Mouse (Mus musculus) spleen, embryonic (tissue): ENCODE measurements around the gene Zfp280b.
"Not testable (repeated sequence)": the region's sequence is repeated elsewhere in the genome, so short reads cannot be mapped to it uniquely, and the experiment has no call there.

ENCODE experiments used
- CTCF ChIA-PET: fragments of 350-600 bp; sonication (Branson Sonifier 250); formaldehyde crosslinking; loops from one replicate; lab custom pipeline; 2022; lab: Charles Lee

The Zfp280b gene

DNA sequence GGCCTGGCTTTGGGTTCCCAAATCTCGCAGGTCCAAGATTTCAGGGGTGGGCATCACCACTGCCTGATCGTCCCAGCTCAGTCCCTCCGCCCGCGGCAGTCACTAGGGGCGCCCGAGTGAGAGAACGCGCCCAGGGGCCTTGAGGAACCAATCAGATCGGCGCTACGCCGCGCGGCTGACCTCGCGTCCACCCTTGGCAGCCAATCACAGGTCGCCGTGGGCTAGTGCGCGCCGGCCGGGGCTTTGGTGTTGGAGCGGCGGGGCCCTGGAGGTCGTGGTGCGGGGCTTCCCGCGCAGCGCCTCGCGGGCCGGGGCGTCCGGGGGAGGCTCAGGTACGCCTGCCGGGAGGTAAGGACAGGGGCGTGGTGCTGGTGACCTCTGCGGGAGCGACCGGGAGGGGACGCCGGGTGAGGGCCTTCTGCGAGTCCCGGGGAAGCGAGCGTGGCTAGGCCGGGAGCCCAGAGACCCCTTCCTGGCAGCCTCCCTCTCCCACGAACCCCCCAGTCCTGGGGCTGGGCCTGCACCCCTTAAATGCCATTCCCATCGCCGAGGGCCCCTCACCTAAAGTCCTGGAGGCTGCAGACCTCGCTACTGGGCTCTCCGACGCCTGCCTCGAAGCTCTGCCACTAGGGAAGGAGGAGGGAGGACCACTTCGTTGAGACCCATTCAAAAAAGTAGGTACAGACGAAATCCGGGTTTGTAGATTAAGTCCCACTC is at the start of gene Zfp280b:
Gene Zfp280b, plus strand, starts transcription at position 249 of the 717 bp plus-strand sequence.
- CTCF ChIA-PET = interaction anchor here (0.5 to 0.7 kb wide), 2 partner anchors 487 to 953 kb away, joined by 3 read pairs; no protein-coding TSS in a partner anchor

DNA sequence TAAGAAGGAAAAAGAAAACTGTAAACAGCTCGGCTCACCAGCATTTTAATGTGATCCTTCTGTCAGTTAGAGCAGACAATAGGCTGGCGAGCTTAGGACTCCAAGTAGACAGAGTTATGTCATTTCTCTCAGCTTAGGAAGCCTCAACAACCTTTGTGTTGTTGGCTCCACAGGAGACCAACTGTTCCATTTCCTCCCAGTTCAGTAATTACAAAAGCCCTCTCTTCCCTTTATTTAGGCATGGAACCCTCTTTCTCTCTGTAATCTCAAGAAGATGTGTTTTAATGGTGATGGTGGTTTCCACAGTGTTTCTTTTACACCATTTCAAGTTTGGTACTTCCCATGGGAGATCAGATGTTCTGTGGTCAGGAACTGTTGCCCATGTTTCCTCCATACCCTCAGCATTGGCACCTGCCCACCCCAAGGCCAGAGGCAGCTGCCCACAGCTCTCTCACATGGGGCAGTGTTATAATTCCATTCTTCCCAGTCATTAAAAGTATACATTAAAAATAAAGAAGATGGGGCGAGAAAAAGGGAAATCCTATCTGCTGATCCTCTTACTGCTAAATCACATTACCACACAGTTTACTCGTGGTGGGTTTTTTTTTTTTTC is 41.9 kb upstream of the Zfp280b start:
- CTCF ChIA-PET = no interaction called here

DNA sequence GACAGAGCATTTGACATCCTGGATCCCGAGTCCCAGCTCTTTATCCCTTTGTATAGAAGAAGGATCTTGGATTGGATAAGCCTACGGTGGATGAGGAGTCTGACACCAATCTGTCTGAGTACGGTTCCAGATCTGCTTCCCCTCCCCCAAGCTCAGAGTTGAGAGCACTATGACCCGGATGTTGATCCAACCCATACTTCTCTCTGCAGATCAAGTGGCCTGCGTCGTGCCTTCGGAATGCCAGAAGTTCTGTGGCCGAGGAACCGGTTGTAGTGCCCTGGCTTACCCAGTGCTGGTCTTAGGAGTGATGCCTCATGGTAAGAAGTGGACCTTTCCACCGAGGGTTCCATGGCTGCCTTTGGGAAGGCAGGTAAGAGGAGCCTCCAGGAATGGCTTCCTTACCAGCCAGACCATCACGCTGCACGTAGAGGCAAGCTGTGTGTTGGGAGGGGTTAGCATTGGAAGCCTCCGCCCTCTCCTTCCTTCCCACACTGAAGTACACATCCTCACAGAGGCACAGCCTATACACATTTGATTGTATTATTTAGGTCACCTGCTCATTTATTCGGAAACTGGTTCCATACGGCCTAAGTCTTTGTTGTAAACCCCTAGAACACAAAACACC is 38.7 kb upstream of the Zfp280b start:
- CTCF ChIA-PET = no interaction called here

DNA sequence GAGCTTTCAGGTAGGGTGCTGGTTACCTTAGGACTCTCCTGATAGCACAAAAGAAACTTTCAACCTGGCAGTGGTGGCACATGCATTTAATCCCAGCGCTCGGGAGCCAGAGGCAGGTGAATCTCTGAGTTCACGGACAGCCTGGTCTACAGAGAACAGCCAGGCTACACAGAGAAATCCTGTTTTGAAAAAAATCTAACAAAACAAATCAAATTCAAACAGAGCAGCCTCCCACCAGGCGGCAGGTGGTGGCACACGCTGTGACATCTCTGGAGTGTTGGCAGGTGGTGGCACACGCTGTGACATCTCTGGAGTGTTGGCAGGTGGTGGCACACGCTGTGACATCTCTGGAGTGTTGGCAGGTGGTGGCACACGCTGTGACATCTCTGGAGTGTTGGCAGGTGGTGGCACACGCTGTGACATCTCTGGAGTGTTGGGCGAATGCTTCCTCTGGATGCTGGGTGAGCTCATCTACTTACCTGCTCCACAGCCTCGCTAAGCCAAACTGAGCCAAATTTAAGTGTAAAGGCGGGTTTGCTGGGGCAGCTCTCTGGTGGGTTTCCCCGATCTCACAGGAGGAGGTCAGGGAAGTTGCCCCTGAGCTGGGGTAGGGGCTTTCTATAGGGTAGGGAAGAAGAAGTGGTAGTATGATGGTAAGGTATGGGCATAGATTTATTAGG is 37.8 kb upstream of the Zfp280b start:
- CTCF ChIA-PET = not testable (repeated sequence)

DNA sequence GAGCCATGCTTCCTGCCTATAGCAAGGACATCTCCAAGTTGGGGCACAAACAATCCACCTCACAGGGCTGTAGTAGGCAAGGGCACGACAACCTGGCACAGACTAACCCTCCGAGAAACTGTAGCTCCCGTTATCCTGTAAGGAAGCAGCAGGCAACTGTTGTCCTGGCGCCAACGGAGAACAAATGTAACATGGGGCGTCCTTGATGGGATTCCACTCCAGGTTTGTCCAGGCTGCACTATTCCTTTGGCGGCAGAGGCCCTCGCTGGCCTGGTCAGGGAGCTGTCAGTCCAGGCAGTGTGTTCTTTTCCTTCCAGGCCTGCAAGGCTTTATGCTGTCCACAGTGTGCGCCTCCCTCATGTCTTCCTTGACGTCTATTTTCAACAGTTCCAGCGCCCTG is 37.0 kb upstream of the Zfp280b start:
- CTCF ChIA-PET = no interaction called here

DNA sequence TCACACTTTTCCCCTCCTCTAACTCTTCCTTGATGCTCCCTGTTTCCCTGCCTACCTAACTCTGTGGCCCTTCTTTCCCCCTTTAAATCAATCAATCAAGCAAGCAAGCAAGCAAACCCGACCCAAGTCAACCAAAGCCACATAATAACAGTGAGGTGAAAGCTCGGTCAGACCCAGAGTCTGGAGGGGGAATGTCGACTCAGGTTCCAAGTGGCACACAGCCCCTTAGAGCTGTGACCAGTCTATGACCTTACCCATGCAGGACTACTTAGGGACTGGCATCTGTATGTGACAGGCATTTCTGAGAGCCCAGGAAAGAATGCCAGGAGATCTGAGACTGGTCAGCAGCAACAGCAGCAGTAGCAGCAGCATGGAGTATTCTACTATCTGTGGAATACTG is 36.1 kb upstream of the Zfp280b start:
- CTCF ChIA-PET = no interaction called here

DNA sequence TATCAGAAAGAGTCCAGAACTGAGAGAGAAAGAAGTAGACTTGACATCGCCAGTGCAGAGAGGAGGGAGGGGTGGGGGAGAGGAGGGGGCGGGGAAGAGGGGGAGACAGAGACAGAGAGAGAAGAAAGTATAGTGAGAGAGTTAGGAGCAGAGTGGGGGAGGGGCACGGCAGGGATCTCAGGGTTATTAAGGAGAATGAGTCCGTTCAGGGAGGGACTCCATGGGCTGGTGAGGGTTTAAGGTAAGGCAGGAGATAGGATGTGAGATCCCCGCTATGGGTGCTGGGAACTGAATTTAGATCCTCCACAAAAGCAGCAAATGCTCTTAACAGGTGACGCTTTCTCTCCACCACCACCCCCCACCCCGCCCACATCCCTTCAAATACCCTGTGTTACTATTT is 31.3 kb upstream of the Zfp280b start:
- CTCF ChIA-PET = interaction anchor here (0.7 kb wide), 1 partner anchor 132 kb away, joined by 3 read pairs; no protein-coding TSS in a partner anchor

DNA sequence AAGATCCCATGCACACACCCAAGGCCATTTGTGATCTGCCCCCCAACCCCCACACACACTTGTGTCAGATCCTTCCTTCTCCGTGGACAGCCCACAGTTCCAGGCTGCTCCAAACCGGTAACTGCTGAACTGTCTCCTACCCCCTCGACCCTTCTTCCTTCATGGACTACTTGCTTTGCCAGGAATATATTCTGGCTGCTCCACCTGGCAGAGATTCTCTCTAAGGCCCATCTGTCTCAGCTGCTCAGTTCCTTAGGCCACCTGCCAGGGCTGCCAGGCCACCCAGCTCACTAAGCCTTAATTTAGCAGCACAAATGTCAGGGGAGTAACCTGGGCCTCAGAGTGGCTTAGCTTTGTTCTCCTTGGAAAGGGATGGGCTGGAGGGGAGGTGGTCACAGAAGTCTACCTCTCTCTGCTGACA is 30.3 kb upstream of the Zfp280b start:
- CTCF ChIA-PET = interaction anchor here (0.7 kb wide), 1 partner anchor 131 kb away, joined by 3 read pairs; no protein-coding TSS in a partner anchor

DNA sequence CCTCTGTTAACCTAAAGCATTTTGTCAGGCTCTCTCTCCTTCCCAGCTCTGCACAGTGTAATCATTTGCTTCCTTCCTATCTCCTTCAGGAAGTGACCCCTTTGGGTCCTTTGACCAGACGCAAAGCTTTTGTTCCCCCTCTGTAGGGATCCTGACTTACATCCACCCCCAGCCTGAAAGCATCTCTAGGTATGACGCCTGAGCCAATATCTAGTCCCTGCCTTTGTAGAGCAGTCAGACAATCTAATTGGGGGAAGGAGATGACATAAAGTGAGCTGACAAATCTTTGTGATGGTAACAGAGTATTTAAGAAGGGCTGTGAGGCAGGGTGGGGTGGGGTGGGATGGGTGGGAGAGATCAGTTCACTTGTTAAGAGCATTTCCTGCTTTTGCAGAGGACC is 29.8 kb upstream of the Zfp280b start:
- CTCF ChIA-PET = no interaction called here

DNA sequence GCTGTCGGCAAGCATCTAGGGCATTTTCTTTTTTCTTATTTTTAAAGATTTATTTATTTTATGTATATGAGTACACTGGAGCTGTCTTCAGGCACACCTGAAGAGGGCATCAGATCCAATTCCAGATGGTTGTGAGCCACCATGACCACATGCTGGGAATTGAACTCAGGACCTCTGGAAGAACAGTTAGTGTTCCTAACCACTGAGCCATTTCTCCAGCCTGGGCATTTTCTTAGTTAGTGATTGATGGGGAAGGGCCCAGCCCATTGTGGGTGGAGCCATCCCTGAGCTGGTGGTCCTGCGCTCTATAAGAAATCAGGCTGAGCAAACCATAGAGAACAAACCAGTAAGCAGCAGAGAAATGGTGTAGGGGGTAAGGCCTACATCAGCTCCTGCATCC is 29.2 kb upstream of the Zfp280b start:
- CTCF ChIA-PET = no interaction called here

DNA sequence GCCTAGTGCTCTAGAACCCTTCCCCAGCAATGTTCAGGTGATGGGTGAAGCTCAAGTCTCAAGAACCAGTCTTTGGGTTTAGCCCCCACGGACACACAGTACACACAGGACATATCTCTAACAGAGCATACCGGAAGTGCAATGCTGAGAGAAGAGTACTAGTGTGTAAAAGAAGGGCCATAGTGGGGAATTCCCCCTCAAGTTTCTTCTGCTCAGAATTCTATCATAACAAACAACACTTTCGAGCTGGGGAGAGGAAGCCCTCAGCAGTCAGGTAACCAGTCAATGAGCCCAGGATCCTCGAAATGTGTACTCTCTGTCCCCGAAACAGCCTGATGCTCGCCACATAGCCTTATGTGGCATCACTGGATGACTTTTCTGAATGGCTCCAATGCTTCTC is 26.1 kb upstream of the Zfp280b start:
- CTCF ChIA-PET = no interaction called here

DNA sequence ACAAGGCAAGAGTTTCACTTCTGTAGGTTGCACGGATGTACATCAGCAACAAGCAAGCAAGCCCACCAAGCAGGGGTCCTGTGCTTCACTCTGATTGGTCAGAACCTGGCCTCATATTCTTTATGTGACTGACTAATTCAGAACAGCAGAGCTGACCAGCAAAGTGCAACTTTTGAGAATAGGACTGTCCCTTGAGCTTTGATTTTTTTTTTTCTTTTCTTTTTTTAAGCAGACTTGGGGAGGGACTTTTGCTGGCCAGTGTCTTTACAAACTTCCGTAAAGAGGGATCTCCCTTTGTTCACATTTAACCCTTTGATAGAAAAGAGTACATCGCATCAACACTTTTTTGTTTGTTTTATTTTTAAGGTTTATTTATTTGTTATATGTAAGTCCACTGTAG is 22.6 kb upstream of the Zfp280b start:
- CTCF ChIA-PET = no interaction called here

DNA sequence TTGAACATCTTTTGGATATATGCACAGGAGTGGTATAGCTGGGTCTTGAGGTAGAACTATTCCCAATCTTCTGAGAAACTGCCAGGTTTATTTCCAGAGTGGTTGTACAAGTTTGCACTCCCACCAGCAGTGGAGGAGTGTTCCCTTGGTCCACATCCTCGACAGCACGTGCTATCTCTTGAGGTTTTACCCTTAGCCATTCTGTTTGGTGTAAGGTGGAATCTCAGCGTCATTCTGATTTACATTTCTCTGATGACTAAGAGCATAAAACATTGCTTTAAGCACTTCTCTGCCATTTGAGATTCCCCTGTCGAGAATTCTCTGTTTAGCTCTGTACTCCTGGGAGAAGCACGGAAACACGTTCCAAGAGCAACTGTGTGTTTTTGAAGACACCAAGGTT is 19.5 kb upstream of the Zfp280b start:
- CTCF ChIA-PET = no interaction called here

DNA sequence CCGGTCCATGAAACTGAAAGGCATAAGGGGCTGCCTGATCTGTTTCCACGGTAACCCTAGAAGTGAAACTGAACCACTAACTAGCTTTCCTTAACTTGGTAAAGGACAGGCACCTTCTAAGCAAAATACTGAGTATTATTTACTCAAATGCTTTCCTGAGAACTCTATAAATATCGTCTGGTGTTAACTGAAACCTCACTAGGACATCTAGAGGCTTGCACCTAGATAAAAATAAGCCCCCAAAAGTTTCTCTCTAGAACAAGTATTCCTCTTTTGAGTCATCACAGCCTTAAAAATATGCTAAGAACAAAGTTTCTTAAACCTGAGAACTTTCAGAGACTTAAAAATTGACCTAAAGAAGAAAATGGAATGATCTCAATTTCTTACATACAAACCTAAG is 15.6 kb upstream of the Zfp280b start:
- CTCF ChIA-PET = no interaction called here

DNA sequence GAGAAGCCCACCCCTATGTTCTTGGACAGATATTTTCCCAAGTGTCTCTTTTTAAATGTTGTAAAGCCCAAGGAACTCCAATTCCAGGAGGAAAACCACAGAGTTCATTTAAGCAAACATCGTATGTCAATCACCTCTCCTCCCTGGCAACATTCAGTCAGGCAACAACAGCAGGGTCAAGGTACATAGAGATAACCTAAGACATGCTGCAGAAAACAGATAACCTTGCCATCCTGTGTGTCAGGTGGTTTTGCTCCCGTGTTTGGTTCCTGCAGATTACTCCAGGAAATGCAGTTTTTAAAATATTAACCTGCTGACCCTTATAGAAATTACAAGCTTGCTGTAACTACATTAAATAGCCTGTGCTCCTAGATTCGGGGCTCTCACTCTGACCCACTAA is 10.7 kb upstream of the Zfp280b start:
- CTCF ChIA-PET = interaction anchor here (0.7 kb wide), 1 partner anchor 1078 kb away, joined by 9 read pairs; no protein-coding TSS in a partner anchor

DNA sequence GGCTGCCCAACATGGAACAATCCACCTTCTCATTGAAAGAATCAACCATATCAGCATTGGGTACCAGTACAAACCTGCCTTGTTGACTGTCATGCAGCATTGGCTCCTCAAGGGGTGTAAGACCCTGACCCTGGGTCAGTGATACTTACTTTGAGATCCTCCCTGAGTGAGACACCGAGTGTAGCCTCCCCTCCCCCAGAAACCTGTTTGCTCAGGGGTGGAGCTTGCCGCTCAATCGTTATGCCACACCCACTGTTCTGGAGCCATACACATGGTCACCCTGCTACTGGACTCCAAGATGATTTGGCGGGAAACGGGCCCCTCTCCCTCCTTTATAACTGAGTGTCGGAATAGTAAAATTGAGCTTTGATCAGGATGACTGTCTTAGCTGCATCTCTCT is 8.5 kb upstream of the Zfp280b start:
- CTCF ChIA-PET = no interaction called here

DNA sequence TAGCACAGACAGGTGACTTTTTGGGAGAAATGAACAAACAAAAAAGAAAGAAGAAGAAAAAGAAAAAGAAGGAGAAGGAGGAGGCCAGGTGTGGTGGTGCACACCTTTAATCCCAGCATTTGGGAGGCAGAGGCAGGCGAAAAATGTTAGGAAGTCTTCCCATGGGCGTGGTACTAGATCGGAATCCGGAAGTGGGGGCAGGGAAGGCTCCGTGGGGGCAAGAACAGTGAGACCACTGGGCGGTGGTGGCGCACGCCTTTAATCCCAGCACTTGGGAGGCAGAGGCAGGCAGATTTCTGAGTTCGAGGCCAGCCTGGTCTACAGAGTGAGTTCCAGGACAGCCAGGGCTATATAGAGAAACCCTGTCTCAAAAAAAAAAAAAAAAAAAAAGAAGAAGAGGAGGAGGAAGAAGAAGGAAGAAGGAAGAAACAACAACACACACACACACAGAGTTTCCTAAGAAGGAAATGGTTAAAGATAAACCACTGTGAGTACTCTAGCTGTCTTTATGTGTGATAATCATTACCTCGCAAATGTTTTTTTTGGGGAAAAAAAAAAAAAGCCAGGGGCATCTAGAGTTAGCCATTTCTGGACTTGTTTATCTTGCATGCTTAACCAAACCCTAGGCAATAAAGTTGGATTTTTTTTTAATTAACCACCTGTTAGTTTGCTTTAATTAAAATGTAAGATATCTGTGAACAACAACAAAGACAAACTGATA is 6.8 kb upstream of the Zfp280b start:
- CTCF ChIA-PET = interaction anchor here (0.6 to 0.7 kb wide), 2 partner anchors 20 to 50 kb away, joined by 5 read pairs; no protein-coding TSS in a partner anchor

DNA sequence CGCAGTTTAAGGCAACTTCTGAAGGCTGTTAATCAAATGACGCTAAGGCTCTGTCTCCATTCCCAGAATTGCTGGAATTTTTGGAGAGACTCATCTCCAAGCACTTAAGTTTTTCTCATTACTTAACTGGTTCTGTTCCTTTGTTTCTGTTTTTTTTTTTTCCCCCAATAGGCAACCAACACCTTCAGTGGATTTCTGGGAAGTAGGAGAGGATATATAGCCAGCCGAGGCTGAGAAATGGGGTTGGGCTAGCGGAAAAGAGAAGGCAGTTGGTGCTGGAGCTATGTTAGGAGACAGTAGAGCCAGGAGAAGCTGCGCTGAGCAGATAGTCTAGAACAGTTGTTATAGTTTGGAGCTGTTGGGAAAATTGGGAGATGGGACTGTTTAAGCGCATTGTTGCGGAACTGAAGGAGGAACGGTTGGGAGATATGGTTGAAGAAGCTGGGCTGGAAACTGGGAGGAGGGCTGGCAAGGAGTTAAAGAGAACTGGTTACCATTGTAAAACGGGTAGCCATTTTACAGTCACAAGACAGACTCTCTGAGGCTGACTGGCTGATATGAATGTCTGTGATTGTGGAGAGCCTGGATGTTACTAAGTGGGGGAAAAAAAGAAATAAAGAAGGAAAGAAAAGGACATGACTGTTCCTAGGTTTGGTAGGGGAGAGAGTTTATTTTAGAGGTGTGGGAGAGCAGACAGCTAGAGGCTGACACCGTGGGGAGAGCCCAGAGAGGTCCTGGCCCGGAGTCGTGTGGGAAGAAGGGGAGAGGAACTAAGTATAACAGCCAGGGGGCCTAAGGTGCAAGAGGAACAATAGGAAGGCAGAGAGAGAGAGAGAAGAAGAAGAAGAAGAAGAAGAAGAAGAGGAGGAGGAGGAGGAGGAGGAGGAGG is 5.1 kb upstream of the Zfp280b start:
- CTCF ChIA-PET = no interaction called here

DNA sequence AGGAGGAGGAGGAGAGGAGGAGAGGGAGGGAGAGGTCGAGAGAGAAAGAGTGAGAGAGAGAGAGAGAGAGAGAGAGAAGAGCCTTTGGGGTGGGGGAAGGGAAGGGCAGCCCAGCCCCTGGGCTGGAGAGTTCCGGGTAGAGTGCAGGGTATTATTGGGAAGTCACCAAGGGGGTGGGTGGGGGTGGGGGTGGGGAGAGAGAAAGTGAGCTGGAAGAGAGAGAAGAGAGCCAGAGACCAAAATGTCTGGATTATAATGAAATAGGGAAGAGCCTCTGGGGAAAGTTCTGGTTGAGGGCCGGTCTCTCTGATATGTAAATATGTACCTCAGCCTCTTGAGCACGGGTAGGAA is 4.5 kb upstream of the Zfp280b start:
- CTCF ChIA-PET = interaction anchor here (0.6 kb wide), 2 partner anchors 14 to 199 kb away, joined by 3 to 4 read pairs; no protein-coding TSS in a partner anchor

DNA sequence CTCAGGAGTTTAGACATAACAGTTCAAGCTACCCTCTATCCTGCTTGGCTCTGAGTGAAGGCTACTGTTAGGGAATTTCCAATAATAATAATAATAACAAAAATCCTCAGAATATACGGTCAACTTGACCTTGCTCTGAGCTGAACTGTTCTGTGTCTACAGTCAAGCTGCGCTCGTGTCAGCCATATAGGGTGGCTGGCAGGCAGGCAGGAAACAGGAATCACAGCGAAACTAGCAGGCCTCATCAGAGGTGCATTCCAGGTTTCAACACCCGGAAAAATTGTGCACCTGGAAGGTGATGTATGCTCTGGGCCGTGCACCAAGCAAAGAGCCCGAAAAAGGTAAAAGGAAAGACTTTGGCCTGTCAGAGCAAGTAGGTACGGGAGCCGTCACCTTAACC is 4.1 kb upstream of the Zfp280b start:
- CTCF ChIA-PET = interaction anchor here (0.6 kb wide), 2 partner anchors 14 to 199 kb away, joined by 3 to 4 read pairs; no protein-coding TSS in a partner anchor
